Mouse (Mus musculus): ENCODE results near the gene Fbxo39. TPM values are rescaled to one million over a fixed set of nuclear protein-coding genes. Genes with fewer than 3 reads are reported as not detected.
A peak's percentile ranks its signal among the peaks of the same experiment; 100 is the strongest.
"Not testable (repeated sequence)": the region's sequence is repeated elsewhere in the genome, so short reads cannot be mapped to it uniquely, and the experiment has no call there.

The Fbxo39 gene
- total RNA-seq, 2 experiments from 2014 or later = not detected

DNA sequence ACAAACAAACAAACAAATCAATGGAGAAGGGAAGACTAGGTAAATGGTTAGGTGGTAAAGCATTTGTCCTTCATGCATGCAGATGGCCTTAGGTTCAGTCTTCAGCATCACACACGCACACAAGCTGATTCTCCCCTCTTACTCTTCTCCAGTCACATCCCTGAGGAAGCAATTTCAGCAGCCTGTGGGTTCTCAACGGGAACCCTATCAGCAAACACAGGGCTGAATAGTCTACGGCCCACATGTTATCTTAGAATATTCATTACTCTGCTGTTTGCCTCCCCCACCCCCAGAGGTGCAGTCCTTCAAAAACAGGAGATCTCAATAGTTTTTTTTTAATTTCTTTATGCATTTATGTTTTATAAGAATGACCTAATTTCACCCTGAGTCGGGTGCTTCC, 3.8 kb upstream of the Fbxo39 start:
- DNase-seq (ENCODE audit: low spot score in 2 of 2) = no peak

DNA sequence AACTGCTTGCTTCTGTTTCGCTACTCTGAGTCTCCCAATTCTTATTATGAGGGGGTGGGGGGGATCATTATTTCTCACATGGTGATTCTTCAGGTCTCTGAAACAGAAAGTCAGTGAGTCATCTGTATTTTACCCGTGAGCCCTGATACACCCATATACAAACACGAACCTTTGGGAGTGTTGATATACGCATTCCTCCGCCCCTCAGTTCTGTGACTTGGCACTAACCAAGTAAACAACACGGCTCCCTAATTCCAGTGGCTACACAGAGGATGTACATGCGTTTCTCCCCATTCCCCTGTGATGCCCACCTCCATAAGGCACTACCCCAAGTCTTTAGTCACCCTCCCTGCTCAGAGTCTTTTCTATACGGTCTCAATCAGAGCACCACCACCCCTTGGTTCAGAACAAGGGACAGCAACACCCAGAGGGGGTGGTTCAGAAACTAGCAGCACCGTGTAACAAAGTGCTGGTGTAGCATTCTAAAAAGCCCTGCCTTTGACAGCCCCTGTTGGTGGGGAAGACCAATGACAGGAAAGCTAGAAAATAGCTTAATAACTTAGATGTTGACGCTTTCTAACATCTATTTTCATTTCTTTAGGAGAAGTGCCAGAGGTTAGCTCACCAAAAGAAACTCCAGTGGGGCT, 2.8 kb upstream of the Fbxo39 start:
- DNase-seq (ENCODE audit: low spot score in 2 of 2) = no peak

DNA sequence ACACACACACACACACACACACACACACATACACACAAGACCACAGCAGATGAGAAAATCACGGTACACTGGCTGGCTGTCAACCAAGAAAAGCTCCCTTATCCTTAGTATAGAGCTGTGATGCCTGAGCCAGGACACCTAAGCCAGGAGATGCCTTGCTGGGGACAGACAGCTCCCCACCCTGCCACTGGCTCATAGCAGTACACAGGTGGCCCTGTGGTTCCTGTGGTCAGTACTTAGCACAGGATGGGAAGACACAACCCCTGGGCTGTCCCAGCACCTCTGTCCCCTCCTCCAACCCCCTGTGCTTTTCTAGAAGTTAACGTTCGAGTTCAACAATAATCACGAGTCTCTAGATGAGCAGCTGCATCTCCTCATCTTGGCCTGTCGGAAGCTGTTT, 3.8 kb downstream of the Fbxo39 start:
- no peak for DNase-seq (ENCODE audit: low spot score in 2 of 2)

DNA sequence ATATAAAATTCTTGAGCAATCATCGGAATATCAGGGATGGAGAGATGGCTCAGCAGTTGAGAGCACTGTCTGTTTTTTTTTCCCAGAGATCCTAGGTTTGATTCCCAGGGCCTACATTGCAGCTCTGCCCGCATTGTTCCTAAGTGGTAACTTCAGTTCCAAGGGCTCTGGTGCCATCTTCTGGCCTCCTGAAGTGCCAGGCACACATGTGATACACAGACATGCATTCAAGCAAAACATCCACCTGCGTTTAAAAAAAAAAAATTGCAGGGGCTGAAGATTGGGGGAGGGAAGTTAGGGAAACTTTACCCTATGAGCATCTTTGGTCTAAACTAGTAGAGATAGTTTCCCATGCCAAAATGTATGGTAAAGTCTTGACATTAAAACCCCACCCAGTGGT, 10.2 kb downstream of the Fbxo39 start:
- no peak for DNase-seq (ENCODE audit: low spot score in 2 of 2)

DNA sequence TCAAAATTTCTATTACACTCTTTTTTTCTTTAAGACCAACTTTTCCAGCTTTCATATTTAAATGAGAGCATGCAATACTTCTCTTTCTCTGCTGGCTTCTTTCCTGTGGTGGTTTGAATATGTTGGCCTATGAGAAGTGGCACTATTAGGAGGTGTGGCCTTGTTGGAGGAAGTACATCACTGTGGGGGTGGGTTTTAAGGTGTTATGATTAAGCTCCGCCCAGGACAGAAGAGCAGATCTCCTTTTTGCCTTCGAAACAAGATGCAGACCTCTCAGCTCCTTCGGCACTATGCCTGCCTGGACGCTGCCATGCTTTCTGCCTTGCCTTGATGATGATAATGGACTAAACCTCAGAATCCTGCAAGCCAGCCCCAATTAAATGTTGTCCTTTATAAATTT, 11.5 kb downstream of the Fbxo39 start:
- no peak for DNase-seq (ENCODE audit: low spot score in 2 of 2)

- peak in 1 of 2 experiments; percentile 74 for DNase-seq (ENCODE audit: low spot score in 2 of 2)
Measured at GRCm38 (mm10) chr11:72332951-72333667, 18.9 kb downstream of the Fbxo39 start.

GRCm38 (mm10) chr11:72334653-72335052, 20.4 kb downstream of the Fbxo39 start:
- no peak for DNase-seq (ENCODE audit: low spot score in 2 of 2)

GRCm38 (mm10) chr11:72336726-72337125, 22.5 kb downstream of the Fbxo39 start:
- DNase-seq (ENCODE audit: low spot score in 2 of 2) = no peak

DNA sequence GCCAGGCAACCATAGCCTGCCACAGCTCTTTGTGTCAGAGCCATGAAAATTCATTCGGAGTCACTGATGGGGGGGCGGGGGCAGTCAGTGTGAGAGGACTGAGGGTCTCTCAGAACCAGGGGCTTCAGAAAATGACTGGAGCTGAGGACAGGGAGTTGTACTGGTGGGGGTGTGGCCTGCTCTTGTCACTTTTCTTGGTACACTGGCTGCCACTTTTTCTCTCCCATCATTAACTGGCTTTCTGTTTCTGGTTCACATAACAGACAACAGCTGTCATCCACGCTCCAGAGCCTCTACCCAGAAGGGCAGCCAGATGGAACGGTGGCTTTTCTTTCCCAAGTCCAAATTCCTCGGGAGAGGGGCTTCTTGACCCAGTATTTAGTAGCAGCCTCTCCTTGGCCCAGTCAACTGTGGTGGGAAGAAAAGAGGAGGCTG, 24.2 kb downstream of the Fbxo39 start:
- peak in 1 of 2 experiments; percentile 36 for DNase-seq (ENCODE audit: low spot score in 2 of 2)

DNA sequence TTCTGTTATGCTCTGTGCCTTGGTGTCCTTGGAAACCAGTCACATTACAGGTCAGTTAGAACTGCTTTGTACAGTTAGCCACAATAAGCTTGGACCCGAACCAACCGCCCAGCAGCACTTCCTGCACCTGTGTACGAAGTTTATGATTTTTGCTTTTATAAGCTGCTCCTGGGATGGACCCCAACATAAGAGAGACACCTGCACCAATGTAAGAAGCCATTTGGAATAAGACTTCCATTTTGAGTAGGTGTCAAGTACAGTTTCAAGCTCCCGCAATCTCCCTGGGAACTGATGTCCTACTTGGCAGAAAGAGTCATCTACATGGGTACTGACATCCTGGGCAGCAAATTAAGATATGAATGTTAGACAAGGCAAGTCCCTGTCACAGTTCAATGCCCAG, 25.5 kb downstream of the Fbxo39 start:
- DNase-seq (ENCODE audit: low spot score in 2 of 2) = no peak

DNA sequence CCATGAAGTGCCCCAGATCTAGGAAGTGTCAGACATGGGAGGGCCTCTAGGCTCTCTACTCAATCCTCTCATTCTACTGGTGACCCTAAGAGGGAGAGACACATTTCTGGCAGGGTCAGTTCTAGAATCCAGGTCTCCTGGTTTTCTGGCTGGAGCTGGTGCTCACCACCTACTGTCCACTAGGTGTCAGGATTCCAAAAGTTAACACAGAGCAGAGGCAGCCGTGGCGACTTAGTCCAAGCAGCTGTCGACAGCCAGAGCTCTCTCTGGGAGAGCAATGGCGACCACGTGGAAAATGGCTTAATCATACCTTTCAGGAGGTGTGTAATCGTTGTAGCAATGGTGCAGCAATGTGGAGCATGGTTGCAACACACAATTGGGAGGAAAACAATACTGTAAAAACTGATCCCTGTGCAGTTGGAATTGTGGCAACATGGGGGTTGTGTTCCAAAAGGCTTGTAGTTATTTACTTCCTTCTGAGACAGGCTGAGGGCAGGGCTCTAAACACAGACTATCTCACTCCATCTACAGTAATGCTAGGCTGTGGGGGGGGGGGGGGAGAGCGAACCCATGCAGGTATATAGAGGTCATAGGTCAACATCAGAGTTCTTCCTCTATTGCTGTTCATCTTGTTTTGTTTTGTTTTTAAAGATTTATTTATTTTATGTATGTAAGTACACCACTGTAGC, 28.4 kb downstream of the Fbxo39 start:
- peak; percentile 55 to 76 for DNase-seq (ENCODE audit: low spot score in 2 of 2)

GRCm38 (mm10) chr11:72343238-72343625, 29.0 kb downstream of the Fbxo39 start:
- DNase-seq (ENCODE audit: low spot score in 2 of 2) = not testable (repeated sequence)

GRCm38 (mm10) chr11:72343904-72344303, 29.7 kb downstream of the Fbxo39 start:
- DNase-seq (ENCODE audit: low spot score in 2 of 2) = peak in 1 of 2 experiments; percentile 48

- no peak for DNase-seq (ENCODE audit: low spot score in 2 of 2)
Measured at GRCm38 (mm10) chr11:72344486-72344885, 30.2 kb downstream of the Fbxo39 start.

- peak in 1 of 2 experiments; percentile 15 for DNase-seq (ENCODE audit: low spot score in 2 of 2)
Measured at GRCm38 (mm10) chr11:72348563-72348962, 34.3 kb downstream of the Fbxo39 start.

DNA sequence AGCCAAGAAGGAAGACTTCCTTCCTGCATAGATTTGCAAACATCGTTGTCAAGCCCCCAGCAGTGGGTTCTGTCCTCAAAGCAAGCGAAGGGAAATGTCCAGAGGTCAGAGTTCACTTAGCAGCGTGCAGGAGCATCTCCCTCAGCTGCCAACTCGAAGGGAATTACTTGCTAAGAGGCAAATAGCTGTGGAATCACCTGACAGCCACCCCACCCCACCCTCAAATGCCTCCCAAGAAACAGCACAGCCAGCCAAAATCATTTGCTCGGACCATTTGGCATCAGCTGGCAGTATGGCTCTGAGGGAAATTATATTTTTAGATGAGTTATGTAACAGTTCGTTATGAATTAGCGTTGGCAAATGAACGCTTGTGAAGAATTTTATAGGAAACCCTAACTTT, 34.8 kb downstream of the Fbxo39 start:
- peak; percentile 58 to 74 for DNase-seq (ENCODE audit: low spot score in 2 of 2)

- no peak for DNase-seq (ENCODE audit: low spot score in 2 of 2)
Measured at GRCm38 (mm10) chr11:72349652-72350051, 35.4 kb downstream of the Fbxo39 start.

DNA sequence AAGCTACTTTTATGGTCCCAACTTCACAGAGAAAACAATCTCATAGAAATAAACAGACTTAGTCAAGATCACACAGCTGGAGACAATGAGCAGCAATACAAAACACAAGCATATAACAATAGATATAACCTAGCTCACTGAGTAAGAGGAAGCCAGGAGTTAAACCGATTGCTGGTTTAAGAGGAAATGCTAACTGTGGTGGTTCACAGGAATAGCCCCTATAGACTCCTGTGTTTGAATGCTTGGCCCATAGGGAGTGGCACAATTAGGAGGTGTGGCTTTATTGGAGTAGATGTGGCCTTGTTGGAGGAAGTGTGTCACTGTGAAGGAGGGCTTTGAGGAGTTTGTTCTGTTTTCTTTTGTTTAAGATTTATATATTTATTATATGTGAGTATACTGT, 38.0 kb downstream of the Fbxo39 start:
- DNase-seq (ENCODE audit: low spot score in 2 of 2) = no peak

GRCm38 (mm10) chr11:72353186-72353585, 38.9 kb downstream of the Fbxo39 start:
- no peak for DNase-seq (ENCODE audit: low spot score in 2 of 2)

DNA sequence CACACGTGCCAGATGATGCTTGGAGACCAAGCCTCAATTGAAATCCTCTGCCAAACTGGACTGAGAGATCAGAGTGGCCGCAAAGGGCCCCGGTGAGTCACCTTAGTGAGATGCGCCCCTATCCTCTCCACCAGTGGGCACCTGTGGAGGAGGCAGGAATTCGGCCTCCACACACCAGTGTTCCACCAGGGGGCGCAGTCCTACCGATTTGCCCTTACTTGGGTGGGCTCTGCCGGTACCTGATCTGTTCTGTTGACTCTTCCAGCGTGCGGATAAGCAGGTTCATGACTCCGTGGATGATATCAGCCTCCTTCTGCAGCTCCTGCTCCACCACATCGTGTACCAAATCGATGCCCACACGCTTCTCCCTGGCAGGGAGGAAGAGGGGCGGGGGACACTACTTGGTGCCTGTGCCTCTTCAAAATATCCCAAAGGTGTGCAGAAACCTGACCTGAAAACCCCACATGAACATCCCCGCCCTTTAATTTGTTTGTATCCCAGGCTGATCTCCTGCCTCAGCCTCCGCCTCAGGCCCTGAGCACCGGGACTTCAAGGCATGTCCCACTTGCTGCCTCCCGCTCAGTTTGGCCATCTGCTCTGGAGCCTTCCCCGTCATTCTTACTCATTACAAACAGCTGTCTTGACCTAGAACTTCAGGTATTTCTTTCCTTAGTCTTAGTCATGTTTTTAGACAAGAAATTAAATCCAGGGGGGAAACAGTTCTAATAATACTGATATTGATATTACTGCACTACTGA, 40.9 kb downstream of the Fbxo39 start:
- peak; percentile 53 to 78 for DNase-seq (ENCODE audit: low spot score in 2 of 2)

Measured in layer of hippocampus, adult 18-20 months (tissue).